Comparison of ENCODE assay signal across 21 mouse cellular contexts in the genomic region with DNA sequence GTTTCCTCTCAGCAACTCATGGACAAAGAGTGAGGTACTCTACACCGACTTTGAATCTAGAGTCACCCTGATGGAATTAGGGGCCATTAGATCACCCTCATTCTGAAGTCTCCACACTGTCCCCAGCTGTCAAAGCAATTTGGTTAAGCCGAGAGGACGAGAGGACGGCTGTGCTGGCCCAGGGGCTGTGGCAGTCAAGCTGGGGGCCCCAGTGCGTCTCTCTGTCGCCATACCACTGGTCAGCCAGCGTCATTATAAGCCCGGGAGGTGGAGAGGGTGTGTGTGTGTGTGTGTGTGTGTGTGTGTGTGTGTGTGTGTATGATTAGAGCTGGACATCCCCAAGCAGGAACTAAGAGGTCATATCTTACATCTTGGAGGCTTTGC. TPM values are rescaled to one million over a fixed set of nuclear protein-coding genes. Genes with fewer than 3 reads are reported as not detected.
DNase-seq lines count a peak whose midpoint lies in the region; ATAC-seq and TF ChIP-seq lines count a peak whose summit lies in the region.
"Had no signal": no experiment of that assay in that cellular context is flagged by ENCODE, and none has a peak within 500 bp of the region (broad histone marks: within the 10 kb centered on the region; RNA-seq: fewer than 3 reads in every experiment).

No protein-coding gene starts in this region.

- no peak for TF ChIP-seq POLR2A in limb, embryonic 14.5 days (IDR thresholded peaks at IDR 0.05; ENCODE audit: borderline replicate concordance, extremely low read depth, insufficient read depth, insufficient read length)

- TF ChIP-seq CTCF in lung, embryonic 14.5 days (IDR thresholded peaks at IDR 0.05; ENCODE audit: low read depth) = no peak

- intact Hi-C loops in heart, postnatal 14 days (cut with DNase I) = no loop called here

- no peak for ATAC-seq in heart, embryonic 11.5 days (replicated peaks; ENCODE audit: insufficient number of reproducible peaks, low FRiP score, low TSS enrichment)
- ATAC-seq in lung, embryonic 14.5 days (ENCODE audit: insufficient read depth) = peak; percentile 16; the same call in 1 of the 2 replicates
- ATAC-seq in limb, embryonic 14.5 days (ENCODE audit: low FRiP score, low read depth) = no peak
- ATAC-seq: forebrain, postnatal 0 days; intestine, postnatal 0 days had no signal

- H3K27me3 ChIP-seq in heart, embryonic 11.5 days (ENCODE audit: control insufficient read depth, insufficient read depth, low read length) = peaks cover 11% of the 10 kb centered on the region
- H3K27me3 ChIP-seq in lung, embryonic 14.5 days (ENCODE audit: insufficient read depth, low read length) = peaks cover 40% of the 10 kb centered on the region
- peaks cover 50% of the 10 kb centered on the region for H3K27me3 ChIP-seq in limb, embryonic 14.5 days (ENCODE audit: control insufficient read depth, insufficient read depth, low read length)

- H3K4me1 ChIP-seq in heart, embryonic 11.5 days (ENCODE audit: control insufficient read depth, insufficient read depth, low read length) = peaks cover 50% of the 10 kb centered on the region
- H3K4me1 ChIP-seq in lung, embryonic 14.5 days (ENCODE audit: insufficient read depth) = peaks cover 8% of the 10 kb centered on the region; the same call in 1 of the 2 replicates
- H3K4me1 ChIP-seq in limb, embryonic 14.5 days (ENCODE audit: control insufficient read depth, insufficient read depth, low read length) = peaks cover 13% of the 10 kb centered on the region; the same call in 1 of the 2 replicates

- H3K36me3 ChIP-seq in heart, embryonic 11.5 days (ENCODE audit: control insufficient read depth, insufficient read depth, low read length) = no peaks in the 10 kb centered on the region; the same call in 1 of the 2 replicates
- peaks cover 85% of the 10 kb centered on the region for H3K36me3 ChIP-seq in lung, embryonic 14.5 days (ENCODE audit: insufficient read depth)
- H3K36me3 ChIP-seq in limb, embryonic 14.5 days (ENCODE audit: control insufficient read depth, insufficient read depth, low read length) = peaks cover 41% of the 10 kb centered on the region
- H3K36me3 ChIP-seq: embryonic facial prominence, embryonic 12.5 days; midbrain, embryonic 12.5 days had no signal

- WGBS in heart, embryonic 11.5 days (ENCODE audit: insufficient replicate concordance) = 2% methylated on average over 8 of the region's 8 CpGs
- WGBS in lung, embryonic 14.5 days = 3% methylated on average over 8 of the region's 8 CpGs
- WGBS in limb, embryonic 14.5 days = 8% methylated on average over 8 of the region's 8 CpGs

- H3K9ac ChIP-seq in heart, embryonic 11.5 days (ENCODE audit: low read depth, low read length) = peak overlapping the region; percentile 40; the same call in 1 of the 2 replicates
- H3K9ac ChIP-seq in lung, embryonic 14.5 days = peak overlapping the region; percentile 98
- peak overlapping the region; percentile 94 for H3K9ac ChIP-seq in limb, embryonic 14.5 days (ENCODE audit: low read depth, low read length, severe bottlenecking)
- H3K9ac ChIP-seq: embryonic facial prominence, embryonic 12.5 days; forebrain, postnatal 0 days; hindbrain, embryonic 14.5 days; midbrain, embryonic 12.5 days had no signal

- no peaks in the 10 kb centered on the region for H3K9me3 ChIP-seq in heart, embryonic 11.5 days (replicated peaks; ENCODE audit: control insufficient read depth, low read length)
- H3K9me3 ChIP-seq in lung, embryonic 14.5 days (ENCODE audit: low read depth, low read length) = no peaks in the 10 kb centered on the region
- H3K9me3 ChIP-seq in limb, embryonic 14.5 days (ENCODE audit: control insufficient read depth, low read length) = no peaks in the 10 kb centered on the region
- H3K9me3 ChIP-seq: embryonic facial prominence, embryonic 12.5 days; midbrain, embryonic 12.5 days had no signal

- H3K4me2 ChIP-seq in heart, embryonic 11.5 days = peak overlapping the region; percentile 44
- H3K4me2 ChIP-seq in lung, embryonic 14.5 days = peak overlapping the region; percentile 84
- peak overlapping the region; percentile 66 for H3K4me2 ChIP-seq in limb, embryonic 14.5 days (replicated peaks; ENCODE audit: low read depth, low read length, severe bottlenecking)
- H3K4me2 ChIP-seq: embryonic facial prominence, embryonic 12.5 days; hindbrain, embryonic 14.5 days; midbrain, embryonic 12.5 days had no signal

- no peak for DNase-seq in heart, postnatal 14 days
- peak; percentile 69 for DNase-seq in lung, embryonic 14.5 days
- DNase-seq in lung, postnatal 25 days (ENCODE audit: low spot score) = no peak
- DNase-seq in embryo, embryonic 11 days = peak; percentile 22
- DNase-seq in limb, embryonic 14.5 days (ENCODE audit: low spot score) = no peak
- DNase-seq in adrenal gland, postnatal 10 days = no peak
- no peak for DNase-seq in layer of hippocampus, adult 11-12 months (ENCODE audit: low spot score)
- DNase-seq: adrenal gland, adult 2 months; cerebellum, postnatal 14 days; forebrain, postnatal 0 days; thymus, postnatal 4 days had no signal

- H3K27ac ChIP-seq in heart, embryonic 11.5 days (ENCODE audit: low read depth, low read length) = peak overlapping the region; percentile 79
- peak overlapping the region; percentile 89 for H3K27ac ChIP-seq in lung, embryonic 14.5 days (ENCODE audit: low read depth)
- peak overlapping the region; percentile 96 for H3K27ac ChIP-seq in limb, embryonic 14.5 days (replicated peaks; ENCODE audit: low read depth, low read length)
- H3K27ac ChIP-seq: embryonic facial prominence, embryonic 12.5 days; hindbrain, embryonic 14.5 days; layer of hippocampus, adult 2 months; left cerebral cortex, adult 2 months; macrophage; midbrain, embryonic 12.5 days had no signal

- 0 out of 2 replicates have a peak overlapping the region, but pooled peaks have one; percentile 8 for H3K4me3 ChIP-seq in heart, embryonic 11.5 days (ENCODE audit: low read depth, low read length)
- peak overlapping the region; percentile 63 for H3K4me3 ChIP-seq in lung, embryonic 14.5 days (ENCODE audit: low read depth, low read length)
- peak overlapping the region; percentile 54 for H3K4me3 ChIP-seq in limb, embryonic 14.5 days (replicated peaks; ENCODE audit: low read length)
- H3K4me3 ChIP-seq: embryonic facial prominence, embryonic 12.5 days; layer of hippocampus, adult 2 months; left cerebral cortex, adult 2 months; midbrain, embryonic 12.5 days had no signal

RNA-seq across cellular contexts. Expression of gene Tbx5, which starts 10.9 kb away (rescaled TPM):
- polyA plus RNA-seq in heart, embryonic 11.5 days (2014; fragmentation: Nextera tagmentation; extraction: Ambion mirVana) = 40.1 and 41.1 TPM in 2 replicates
- total RNA-seq in heart, postnatal 14 days (2021) = 10 to 100 TPM; 18.9 to 36.8 TPM
- polyA plus RNA-seq in lung, embryonic 14.5 days (2014; fragmentation: Nextera tagmentation; extraction: Ambion mirVana) = 57.7 and 59.4 TPM in 2 replicates
- polyA plus RNA-seq in limb, embryonic 14.5 days (2012; rRNA removed) = 36.9 and 39.3 TPM in 2 replicates
- polyA plus RNA-seq in limb, embryonic 14.5 days (2014; fragmentation: Nextera tagmentation; extraction: Ambion mirVana) = 22.4 and 29.3 TPM in 2 replicates
- 1 to 10 TPM; 2.3 to 2.9 TPM for total RNA-seq in adrenal gland, postnatal 10 days (2021)
- total RNA-seq: layer of hippocampus, adult 2 months; left cerebral cortex, adult 2 months; liver, adult 2 months; neutrophil, adult 5-6 weeks had no signal
- polyA plus RNA-seq: forebrain, postnatal 0 days; intestine, postnatal 0 days; liver, adult 2 months; macrophage had no signal

Comparison
In these comparisons a context has a peak if more than half of its experiments do, and no peak if none do; other contexts are left out.
1. DNase-seq: peak in lung, embryonic 14.5 days (single experiment) and embryo, embryonic 11 days (single experiment); none in heart, postnatal 14 days (0 of 2), lung, postnatal 25 days (single experiment), limb, embryonic 14.5 days (single experiment), adrenal gland, postnatal 10 days (single experiment) and layer of hippocampus, adult 11-12 months (single experiment).
2. H3K4me3 ChIP-seq: peak in every context shown above with its lines; median percentile 63 in lung, embryonic 14.5 days; 54 in limb, embryonic 14.5 days; 8 in heart, embryonic 11.5 days.
3. H3K9ac ChIP-seq: peak in every context shown above with its lines; median percentile 98 in lung, embryonic 14.5 days; 94 in limb, embryonic 14.5 days; 40 in heart, embryonic 11.5 days.
4. Peak in every context shown above with its lines, with median percentiles within 50 percentile points of each other: H3K27ac ChIP-seq and H3K4me2 ChIP-seq.